Mouse (Mus musculus) MEL (cell line): Measurements from ENCODE around the gene Sema3d. TPM values are rescaled to one million over a fixed set of nuclear protein-coding genes. Genes with fewer than 3 reads are reported as not detected.

ENCODE experiments used
- DNase-seq: peaks from one replicate; pipeline ENCODE4 v3.0.0; 2011; ENCODE audit warnings: low read depth, low spot score
- H3K27ac ChIP-seq: 2 replicates; pipeline ENCODE4 v1.5.1; 2012; ENCODE audit warnings: low read depth, mild to moderate bottlenecking, control low read depth, low read length, moderate library complexity; ENCODE audit not compliant: control insufficient read depth
- H3K27me3 ChIP-seq, 2 experiments: fragments of 150-350 bp in 1 of 2; sonication (generic) in 1 of 2; 2 replicates each; pipeline ENCODE4 v1.6.1; 2012; ENCODE audit warnings: low read length in 2 of 2, mild to moderate bottlenecking in 2 of 2, improper control_type of control experiment in 1 of 2, moderate library complexity in 1 of 2; ENCODE audit not compliant: insufficient read depth in 2 of 2, control insufficient read depth in 1 of 2
- H3K36me3 ChIP-seq, 2 experiments: 2 replicates each; pipeline ENCODE4 v1.6.1; 2012 to 2014; ENCODE audit warnings: low read length in 2 of 2, improper control_type of control experiment in 1 of 2, inconsistent platforms in 1 of 2, mild to moderate bottlenecking in 1 of 2; ENCODE audit not compliant: insufficient read depth in 2 of 2, control insufficient read depth in 1 of 2
- H3K4me1 ChIP-seq, 2 experiments: fragments of 150-350 bp in 1 of 2; sonication (generic) in 1 of 2; 2 replicates each; pipeline ENCODE4 v1.6.1; 2012; ENCODE audit warnings: low read length in 2 of 2, improper control_type of control experiment in 1 of 2, mild to moderate bottlenecking in 1 of 2; ENCODE audit not compliant: insufficient read depth in 2 of 2, control insufficient read depth in 1 of 2
- H3K4me3 ChIP-seq, 2 experiments: fragments of 150-350 bp in 1 of 2; sonication (generic) in 1 of 2; 2 replicates each; pipeline ENCODE4 v1.5.1; 2012; ENCODE audit warnings: low read depth in 2 of 2, low read length in 2 of 2, mild to moderate bottlenecking in 2 of 2, moderate library complexity in 2 of 2, control low read depth in 1 of 2, improper control_type of control experiment in 1 of 2; ENCODE audit not compliant: control insufficient read depth in 1 of 2, insufficient read depth in 1 of 2
- H3K79me2 ChIP-seq: 2 replicates; pipeline ENCODE4 v1.6.1; 2012; ENCODE audit warnings: mild to moderate bottlenecking, low read length, moderate library complexity; ENCODE audit not compliant: control insufficient read depth, poor library complexity, insufficient read depth
- H3K9ac ChIP-seq: 2 replicates; pipeline ENCODE4 v1.6.1; 2012; ENCODE audit warnings: low read depth, mild to moderate bottlenecking, control low read depth, low read length, moderate library complexity; ENCODE audit not compliant: control insufficient read depth, poor library complexity, severe bottlenecking
- H3K9me3 ChIP-seq: fragments of 150-350 bp; sonication (generic); replicated peaks from 2 replicates; pipeline ENCODE4 v1.6.1; 2012; ENCODE audit warnings: mild to moderate bottlenecking, low read length, improper control_type of control experiment, moderate library complexity; ENCODE audit not compliant: insufficient read depth
- CTCF ChIP-seq, 3 experiments: IDR thresholded peaks in 2 of 3; conservative IDR thresholded peaks in 1 of 3; 2 replicates each; pipeline ENCODE4 v1.5.1; 2011 to 2012; ENCODE audit warnings: low read length in 3 of 3, low read depth in 2 of 3, mild to moderate bottlenecking in 2 of 3, improper control_type of control experiment in 1 of 3, inconsistent platforms in 1 of 3, mixed read lengths in 1 of 3, moderate library complexity in 1 of 3; ENCODE audit not compliant: control insufficient read depth in 1 of 3, insufficient read depth in 1 of 3, poor library complexity in 1 of 3, severe bottlenecking in 1 of 3
- E2F4 ChIP-seq: IDR thresholded peaks from 2 replicates; pipeline ENCODE4 v1.6.1; 2011; ENCODE audit warnings: low read depth, low read length, improper control_type of control experiment, borderline replicate concordance
- EP300 ChIP-seq, 2 experiments: IDR thresholded peaks; 2 replicates each; pipeline ENCODE4 v1.6.1; 2011; ENCODE audit warnings: improper control_type of control experiment in 2 of 2, low read length in 2 of 2, low read depth in 1 of 2, mild to moderate bottlenecking in 1 of 2
- ETS1 ChIP-seq: IDR thresholded peaks from 2 replicates; pipeline ENCODE4 v1.6.1; 2012; ENCODE audit warnings: low read depth, mild to moderate bottlenecking, inconsistent platforms, low read length, improper control_type of control experiment, moderate library complexity
- GABPA ChIP-seq: IDR thresholded peaks from 2 replicates; pipeline ENCODE4 v1.6.1; 2012; ENCODE audit warnings: low read depth, mild to moderate bottlenecking, inconsistent platforms, low read length, improper control_type of control experiment, moderate library complexity
- GATA1 ChIP-seq: IDR thresholded peaks from 2 replicates; pipeline ENCODE4 v1.6.1; 2011; ENCODE audit warnings: low read depth, low read length, improper control_type of control experiment
- JUND ChIP-seq: IDR thresholded peaks from 2 replicates; pipeline ENCODE4 v1.6.1; 2011; ENCODE audit warnings: low read depth, mild to moderate bottlenecking, improper control_type of control experiment, low read length
- MAZ ChIP-seq: IDR thresholded peaks from 2 replicates; pipeline ENCODE4 v1.6.1; 2012; ENCODE audit warnings: low read depth, mild to moderate bottlenecking, inconsistent platforms, low read length, improper control_type of control experiment
- MYB ChIP-seq: IDR thresholded peaks from 2 replicates; pipeline ENCODE4 v1.6.1; 2011; ENCODE audit warnings: mild to moderate bottlenecking, low read depth, low read length, improper control_type of control experiment
- MYC ChIP-seq: IDR thresholded peaks from 2 replicates; pipeline ENCODE4 v1.6.1; 2011; ENCODE audit warnings: low read depth, mild to moderate bottlenecking, low read length, improper control_type of control experiment, moderate library complexity
- POLR2AphosphoS2 ChIP-seq: IDR thresholded peaks from 2 replicates; pipeline ENCODE4 v1.6.1; 2011; ENCODE audit warnings: low read length, improper control_type of control experiment
- RAD21 ChIP-seq: IDR thresholded peaks from 2 replicates; pipeline ENCODE4 v1.6.1; 2011; ENCODE audit warnings: mild to moderate bottlenecking, low read depth, low read length, improper control_type of control experiment
- RCOR1 ChIP-seq: IDR thresholded peaks from 2 replicates; pipeline ENCODE4 v1.6.1; 2012; ENCODE audit warnings: low read depth, mild to moderate bottlenecking, inconsistent platforms, low read length, improper control_type of control experiment
- TBP ChIP-seq: IDR thresholded peaks from 2 replicates; pipeline ENCODE4 v1.8.0; 2011; ENCODE audit warnings: low read depth, low read length, improper control_type of control experiment
- TCF12 ChIP-seq: IDR thresholded peaks from 2 replicates; pipeline ENCODE4 v1.6.1; 2014; ENCODE audit warnings: low read depth, mild to moderate bottlenecking, inconsistent platforms, low read length, improper control_type of control experiment, moderate library complexity
- UBTF ChIP-seq: IDR thresholded peaks from 2 replicates; pipeline ENCODE4 v1.6.1; 2012; ENCODE audit warnings: low read depth, mild to moderate bottlenecking, inconsistent platforms, low read length, improper control_type of control experiment, moderate library complexity, borderline replicate concordance; ENCODE audit not compliant: insufficient read depth
- ZNF384 ChIP-seq: IDR thresholded peaks from 2 replicates; pipeline ENCODE4 v1.6.1; 2012; ENCODE audit warnings: low read depth, mild to moderate bottlenecking, inconsistent platforms, low read length, improper control_type of control experiment
- polyA plus RNA-seq, 2 experiments: library from polyadenylated mRNA; stranded (reverse) in 1 of 2; unstranded in 1 of 2; fragments of >175 nt in 1 of 2; fragments of >200 nt in 1 of 2; gene quantifications; 2 replicates each; pipeline versions ENCODE4 v1.2.1 to v1.2.4; 2012; ENCODE audit warnings: low replicate concordance in 2 of 2, low read depth in 1 of 2; ENCODE audit not compliant: insufficient read length in 2 of 2, insufficient read depth in 1 of 2, missing spikeins in 1 of 2
- total RNA-seq: library from RNA; depleted of rRNA; stranded (reverse); fragments of 300-350 nt; gene quantifications from 2 replicates; pipeline ENCODE4 v1.2.3, GENCODE M21; 2012

Gene Sema3d
- total and polyA plus RNA-seq, 3 experiments = not detected

GRCm38 (mm10) chr5:12583293-12583834, 200.2 kb downstream of the Sema3d start:
- no peak overlapping the region for H3K4me3 ChIP-seq
- H3K27me3 ChIP-seq = no peaks in the 10 kb centered on the region
- no peaks in the 10 kb centered on the region for H3K79me2 ChIP-seq
- H3K4me1 ChIP-seq = no peaks in the 10 kb centered on the region
- no peak for DNase-seq
- H3K27ac ChIP-seq = no peak overlapping the region
- H3K36me3 ChIP-seq = no peaks in the 10 kb centered on the region
- H3K9ac ChIP-seq = no peak overlapping the region
- no peak for TF ChIP-seq UBTF
- no peak for TF ChIP-seq POLR2AphosphoS2
- no peak for TF ChIP-seq CTCF (IDR thresholded peaks at IDR 0.05 in 2 of 3, conservative IDR thresholded peaks at IDR 0.05 in 1 of 3; ENCODE audit: control insufficient read depth in 1 of 3, insufficient read depth in 1 of 3, low read depth in 2 of 3, low read length in 3 of 3, poor library complexity in 1 of 3, severe bottlenecking in 1 of 3)
- no peak for TF ChIP-seq MYC
- no peak for TF ChIP-seq ZNF384
- no peak for TF ChIP-seq E2F4
- no peak for TF ChIP-seq RAD21
- TF ChIP-seq TBP = no peak
- TF ChIP-seq, all 39 proteins: peak for 0
- H3K9me3 ChIP-seq = no peaks in the 10 kb centered on the region

GRCm38 (mm10) chr5:12584886-12585285, 201.7 kb downstream of the Sema3d start:
- Histone ChIP-seq H3K9ac (no peak overlapping the region), H3K4me3 (no peak overlapping the region), H3K79me2 (no peaks in the 10 kb centered on the region), H3K9me3 (no peaks in the 10 kb centered on the region), H3K27me3 (no peaks in the 10 kb centered on the region)
- TF ChIP-seq GABPA = no peak
- no peak for TF ChIP-seq RAD21
- TF ChIP-seq RCOR1 = no peak
- no peak for TF ChIP-seq MYB
- TF ChIP-seq GATA1 = no peak
- TF ChIP-seq POLR2AphosphoS2 = no peak
- TF ChIP-seq EP300 (IDR thresholded peaks at IDR 0.05; ENCODE audit: low read depth in 1 of 2, low read length in 2 of 2) = no peak
- TF ChIP-seq TCF12 = no peak
- no peak for TF ChIP-seq MAZ
- TF ChIP-seq TBP = no peak
- no peak for TF ChIP-seq JUND
- no peak for TF ChIP-seq ZNF384
- no peak for TF ChIP-seq ETS1
- TF ChIP-seq, all 39 proteins: peak for 0
- H3K27ac ChIP-seq = no peak overlapping the region
- no peak for DNase-seq
- H3K4me1 ChIP-seq = no peaks in the 10 kb centered on the region
- H3K36me3 ChIP-seq = no peaks in the 10 kb centered on the region
